Mouse (Mus musculus) heart, postnatal 0 days (tissue): ENCODE measurements at regions not wholly inside any gene's neighbourhood (a gene's known extent, or its start where the extent isn't known, plus 50 kb on each side); places are given as distances from the start of the nearest gene placed in this dataset.

ENCODE experiments used
- CTCF ChIP-seq: IDR thresholded peaks from 2 replicates; pipeline ENCODE4 v1.5.1; 2016; ENCODE audit warnings: antibody characterized with exemption, control low read depth, low read depth
- EP300 ChIP-seq: IDR thresholded peaks from 2 replicates; pipeline ENCODE4 v1.6.1; 2016; ENCODE audit warnings: antibody characterized with exemption, low read depth

DNA sequence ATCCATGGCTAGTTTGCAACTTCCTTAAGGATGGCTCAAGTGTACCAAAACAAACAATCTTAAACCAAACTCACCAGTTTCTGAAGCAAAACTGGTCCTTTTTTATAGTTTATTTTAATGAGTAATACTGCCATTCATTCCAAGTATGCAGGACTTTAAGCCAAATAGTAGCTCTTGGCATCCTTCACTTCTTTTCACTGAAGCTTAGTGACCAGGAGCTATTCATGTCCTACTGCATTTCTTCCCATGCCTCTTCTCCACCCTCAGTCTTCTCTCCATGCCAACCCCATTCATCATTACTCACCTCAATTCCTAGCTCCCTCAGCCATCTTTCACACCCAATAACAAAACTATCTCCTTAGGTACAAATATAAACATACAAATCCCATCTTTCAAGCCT is 144.6 kb upstream of the Nhs start:
- TF ChIP-seq CTCF (no peak), EP300 (no peak)
